Mouse (Mus musculus) forebrain, embryonic 12.5 days (tissue): Measurements from ENCODE around the gene Ly9. TPM values are rescaled to one million over a fixed set of nuclear protein-coding genes. Genes with fewer than 3 reads are reported as not detected.

ENCODE experiments used
- ATAC-seq: fragments of 200-750 bp; cut with Nextera tagmentation; 2 replicates; pipeline ENCODE4 v1.8.0; 2017; ENCODE audit warnings: moderate TSS enrichment; ENCODE audit not compliant: low FRiP score
- H3K27ac ChIP-seq: fragments of 300-500 bp; sonication (generic); 2 replicates; pipeline ENCODE4 v1.5.1; 2016; ENCODE audit warnings: mild to moderate bottlenecking
- H3K27me3 ChIP-seq: fragments of 300-500 bp; sonication (generic); 2 replicates; pipeline ENCODE4 v1.6.1; 2016; ENCODE audit warnings: mild to moderate bottlenecking
- H3K36me3 ChIP-seq: fragments of 300-500 bp; sonication (generic); replicated peaks from 2 replicates; pipeline ENCODE4 v1.6.1; 2016; ENCODE audit warnings: mild to moderate bottlenecking
- H3K4me1 ChIP-seq: fragments of 300-500 bp; sonication (generic); 2 replicates; pipeline ENCODE4 v1.6.1; 2016
- H3K4me2 ChIP-seq: fragments of 300-500 bp; sonication (generic); 2 replicates; pipeline ENCODE4 v1.6.1; 2016; ENCODE audit warnings: mild to moderate bottlenecking, moderate library complexity
- H3K4me3 ChIP-seq: fragments of 300-500 bp; sonication (generic); replicated peaks from 2 replicates; pipeline ENCODE4 v1.5.1; 2016; ENCODE audit warnings: mild to moderate bottlenecking
- H3K9ac ChIP-seq: fragments of 300-500 bp; sonication (generic); 2 replicates; pipeline ENCODE4 v1.6.1; 2016; ENCODE audit warnings: mild to moderate bottlenecking
- H3K9me3 ChIP-seq: fragments of 300-500 bp; sonication (generic); 2 replicates; pipeline ENCODE4 v1.6.1; 2016
- WGBS: fragments of 180-500 bp; shearing (Covaris S2); methylation state at CpG from one replicate; pipeline ENCODE4 v1.1.7; 2016; 5-methylcytosine and 5-hydroxymethylcytosine counted together
- microRNA-seq: library from miRNA; unstranded; fragments of <30 nt; microRNA quantifications from one replicate; pipeline ENCODE4, GENCODE M21; 2017
- polyA plus RNA-seq: library from polyadenylated mRNA; unstranded; fragments of >200 nt; fragmentation: Nextera tagmentation; extraction: Ambion mirVana; gene quantifications from 2 replicates; pipeline ENCODE4 v1.2.1, GENCODE M21; 2016

Gene Ly9
- polyA plus RNA-seq, 1 experiment from 2014 or later: not detected

DNA sequence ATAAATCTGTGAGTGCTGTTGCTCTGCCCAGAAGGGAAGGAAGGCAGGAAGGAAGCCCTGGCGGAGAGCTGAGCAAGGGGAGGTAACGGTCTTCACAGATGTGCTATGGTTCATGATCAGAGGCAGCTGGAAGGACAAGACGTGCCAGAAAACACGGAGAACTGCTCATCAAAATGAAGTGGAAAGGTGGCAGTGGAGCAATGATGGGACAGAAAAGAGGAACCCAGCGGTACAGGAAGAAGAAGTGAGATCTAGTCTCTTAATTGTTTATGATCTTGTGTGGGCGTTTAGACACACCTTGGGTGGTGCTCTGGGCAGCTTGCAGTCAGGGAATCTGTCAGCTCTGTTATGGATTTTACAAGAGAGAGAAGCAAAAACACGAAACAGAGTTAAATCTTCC is 55.9 kb downstream of the Ly9 start:
- no peak overlapping the region for H3K9ac ChIP-seq
- H3K4me2 ChIP-seq: no peak overlapping the region
- H3K4me3 ChIP-seq: no peak overlapping the region
- no peaks in the 10 kb centered on the region for H3K27me3 ChIP-seq
- H3K4me1 ChIP-seq: no peaks in the 10 kb centered on the region
- no peaks in the 10 kb centered on the region for H3K36me3 ChIP-seq
- H3K27ac ChIP-seq: no peak overlapping the region
- WGBS: 88% methylated on average over 7 of the region's 7 CpGs
- ATAC-seq: no peak
- H3K9me3 ChIP-seq: no peaks in the 10 kb centered on the region

DNA sequence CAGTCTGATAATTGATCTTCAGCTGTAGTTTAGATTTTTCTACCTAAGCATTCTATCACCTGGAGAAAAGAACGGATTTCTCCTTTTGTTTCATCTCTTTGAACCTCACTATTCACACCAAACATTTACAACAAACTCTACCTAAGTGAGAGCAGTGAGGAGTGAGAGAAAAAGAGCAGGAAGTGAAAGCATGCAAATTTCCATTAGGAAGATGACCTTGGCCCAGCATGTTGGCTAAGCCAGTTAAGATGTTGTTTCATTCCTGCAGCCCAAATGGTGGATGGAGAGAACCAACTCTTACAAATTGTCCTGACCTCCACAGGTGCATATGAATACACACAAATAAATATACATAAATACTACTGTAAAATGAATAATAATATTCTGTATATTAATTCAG is 66.5 kb downstream of the Ly9 start:
- no peak overlapping the region for H3K4me3 ChIP-seq
- ATAC-seq: no peak
- no peak overlapping the region for H3K4me2 ChIP-seq
- H3K9ac ChIP-seq: no peak overlapping the region
- no peaks in the 10 kb centered on the region for H3K36me3 ChIP-seq
- no peak overlapping the region for H3K27ac ChIP-seq
- no peaks in the 10 kb centered on the region for H3K4me1 ChIP-seq
- peaks cover 11% of the 10 kb centered on the region for H3K9me3 ChIP-seq
- H3K27me3 ChIP-seq: no peaks in the 10 kb centered on the region
- 89% methylated on average over 1 of the region's 1 CpGs for WGBS

Small RNA genes within 50 kb of the gene (microRNA-seq; reads per million reads assigned to microRNA genes)
- not detected for gene Mir7683

Other genes with a start within 250 kb of the Ly9 start
- 2.5 and 2.6 TPM in 2 replicates for gene Klhdc9, start 246.6 kb downstream of the Ly9 start, polyA plus RNA-seq
- gene Nectin4, start 237.3 kb downstream of the Ly9 start, polyA plus RNA-seq: 1.0 and 1.1 TPM in 2 replicates
- 0.69 and 0.75 TPM in 2 replicates for gene Arhgap30, start 218.5 kb downstream of the Ly9 start, polyA plus RNA-seq
- gene Usf1, start 196.1 kb downstream of the Ly9 start, polyA plus RNA-seq: 175 and 190 TPM in 2 replicates
- 9.0 and 11.0 TPM in 2 replicates for gene Tstd1, start 188.5 kb downstream of the Ly9 start, polyA plus RNA-seq
- 11.1 and 11.4 TPM in 2 replicates for gene F11r, start 169.9 kb downstream of the Ly9 start, polyA plus RNA-seq
- gene Alyref2, start 103.9 kb downstream of the Ly9 start, polyA plus RNA-seq: 17.1 and 20.2 TPM in 2 replicates
- not detected in 2 replicates for gene Itln1, start 72.1 kb downstream of the Ly9 start, polyA plus RNA-seq
- not detected in 2 replicates for gene Cd244a, start 48.2 kb downstream of the Ly9 start, polyA plus RNA-seq
- not detected in 2 replicates for gene Slamf7, start 45.6 kb upstream of the Ly9 start, polyA plus RNA-seq
- 0.62 and 0.79 TPM in 2 replicates for gene Cd48, start 74.6 kb upstream of the Ly9 start, polyA plus RNA-seq
- gene Slamf1, start 159.7 kb upstream of the Ly9 start, polyA plus RNA-seq: 0.20 and 0.22 TPM in 2 replicates
- 0.32 and 0.52 TPM in 2 replicates for gene Cd84, start 232.3 kb upstream of the Ly9 start, polyA plus RNA-seq